Mouse (Mus musculus): ENCODE data around the gene Cradd.

Gene Cradd

DNA sequence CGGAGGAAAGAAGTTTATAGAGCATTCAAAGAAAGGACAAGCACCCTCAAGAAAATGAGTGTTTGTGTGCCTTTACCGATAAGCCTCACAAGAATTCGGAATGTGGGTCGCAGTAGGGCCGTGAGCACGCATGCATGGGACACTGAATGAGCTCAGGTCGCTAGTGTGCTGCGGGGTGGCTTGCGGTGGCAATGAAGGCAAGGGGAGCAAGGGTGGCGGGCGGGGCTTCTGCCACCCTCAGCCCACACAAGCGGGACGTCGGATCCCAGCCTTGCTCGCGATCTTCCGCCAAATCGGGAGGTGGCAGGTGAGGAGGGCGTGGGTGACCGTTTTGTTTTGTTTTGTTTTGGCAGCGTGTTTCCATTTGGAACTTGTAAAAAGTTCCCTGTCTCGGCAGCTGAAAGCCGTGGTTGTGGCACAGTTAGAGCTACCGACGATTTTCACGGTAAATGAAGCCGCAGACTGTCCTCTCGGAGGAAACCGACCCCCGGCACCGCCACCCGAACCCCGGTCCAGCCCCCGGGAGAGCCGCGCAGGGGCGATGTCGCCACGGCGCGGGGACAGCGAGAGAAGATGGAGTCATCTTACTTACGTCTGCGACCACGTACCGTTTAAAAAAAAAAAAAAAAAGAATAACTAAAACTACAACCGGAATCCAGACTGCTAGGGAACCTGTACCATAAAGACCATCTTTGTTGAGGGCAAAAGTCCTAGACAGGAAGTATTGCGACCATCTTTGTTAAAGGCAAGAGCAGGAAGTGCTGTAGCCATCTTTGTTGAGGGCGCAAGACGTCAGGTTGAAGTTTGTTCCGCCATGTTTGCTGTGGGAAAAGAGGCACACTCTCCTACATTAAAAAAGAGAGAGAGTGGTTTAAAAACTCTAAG, at the start of gene Cradd:
Gene Cradd (minus strand): TSS at position 741 of the 885 bp plus-strand sequence.
- DNase-seq (ENCODE audit: extremely low spot score, low spot score), result peak; percentile 75

DNA sequence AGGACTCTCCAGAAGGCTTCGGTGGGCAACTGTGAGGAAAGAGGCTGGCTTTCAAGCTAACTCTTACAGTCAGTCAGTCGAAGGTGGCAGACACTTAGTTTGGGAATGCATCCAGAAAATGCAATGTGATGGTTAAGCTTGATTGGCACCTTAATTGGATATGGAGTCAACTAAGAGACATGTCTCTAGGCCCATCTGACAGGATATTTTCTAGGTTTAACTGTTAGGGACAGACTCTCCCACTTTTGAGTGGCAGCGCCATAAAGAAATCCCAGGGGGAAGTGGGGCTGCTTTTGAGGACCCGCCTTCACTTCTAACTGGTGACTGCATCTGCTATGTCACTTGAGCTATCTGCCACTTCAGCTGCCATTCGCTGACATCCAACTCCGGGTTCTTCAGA, 49.4 kb upstream of the Cradd start:
- DNase-seq (ENCODE audit: extremely low spot score, low spot score), result no peak

DNA sequence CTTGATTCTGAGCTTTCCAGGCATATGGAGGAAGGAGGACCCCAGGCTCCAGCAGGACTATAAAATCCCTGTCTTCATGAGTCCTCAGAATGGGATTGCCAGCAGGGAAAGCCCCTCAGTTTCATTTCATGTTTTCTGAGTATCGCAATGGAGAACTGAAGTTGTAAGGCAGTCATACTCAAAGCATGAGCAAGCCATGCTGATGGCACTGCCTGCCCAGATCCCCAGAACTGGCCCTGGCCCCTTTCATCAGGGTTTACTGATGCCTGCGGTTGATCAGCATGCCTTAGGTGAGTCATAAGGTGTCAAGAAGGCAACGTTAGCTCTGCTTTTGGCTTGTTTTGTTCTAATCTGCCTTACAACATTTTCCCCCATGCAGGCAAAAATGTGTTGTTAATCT, 48.0 kb upstream of the Cradd start:
- DNase-seq (ENCODE audit: extremely low spot score, low spot score), result no peak

- no peak for DNase-seq (ENCODE audit: extremely low spot score, low spot score)
These were observed 45.3 kb upstream of the Cradd start for GRCm38 (mm10) chr10:95369190-95369589.

GRCm38 (mm10) chr10:95368151-95368550, 44.2 kb upstream of the Cradd start:
- DNase-seq (ENCODE audit: extremely low spot score, low spot score), result no peak

DNA sequence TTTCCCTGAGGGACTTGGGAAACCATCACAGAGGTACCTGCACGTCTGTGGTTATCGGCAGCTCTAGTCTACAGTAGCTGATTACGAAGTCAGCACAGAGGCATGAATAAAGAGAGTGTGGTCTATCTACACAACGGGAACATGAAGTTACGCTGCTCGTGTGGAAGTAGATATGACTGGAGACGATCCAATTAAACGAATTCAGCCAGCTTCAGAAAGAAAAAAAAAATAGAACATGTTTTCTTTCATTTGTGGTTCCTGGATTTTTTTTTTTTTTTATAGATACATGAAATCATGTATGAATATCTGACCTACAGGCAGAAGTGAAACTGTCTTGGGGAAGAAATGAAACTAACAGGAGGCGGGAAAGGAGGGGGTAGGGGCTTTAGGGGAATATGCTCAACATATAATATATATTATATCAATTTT, 43.7 kb upstream of the Cradd start:
- DNase-seq (ENCODE audit: extremely low spot score, low spot score), result no peak

DNA sequence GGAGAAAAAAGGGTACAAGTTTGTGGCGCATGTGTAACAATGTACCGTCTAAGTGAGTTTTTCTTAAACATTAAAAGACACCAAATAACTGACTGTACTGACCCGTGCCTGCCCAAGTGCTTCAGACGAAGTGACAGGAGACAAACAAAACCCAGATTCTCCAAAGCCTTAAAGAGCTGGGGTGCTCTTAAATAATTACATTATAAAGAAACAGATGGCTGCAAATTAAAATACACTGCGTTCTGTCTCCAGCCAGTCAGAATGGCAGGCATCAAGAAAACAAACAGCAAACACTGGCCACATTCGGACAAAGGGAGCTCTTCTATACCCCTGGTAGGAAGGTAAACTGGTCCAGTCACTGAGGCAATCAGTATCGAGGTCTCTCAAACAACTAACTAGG, 43.3 kb upstream of the Cradd start:
- no peak for DNase-seq (ENCODE audit: extremely low spot score, low spot score)

GRCm38 (mm10) chr10:95362326-95362725, 38.4 kb upstream of the Cradd start:
- DNase-seq (ENCODE audit: extremely low spot score, low spot score), result no peak

GRCm38 (mm10) chr10:95361260-95361841, 37.4 kb upstream of the Cradd start:
- DNase-seq (ENCODE audit: extremely low spot score, low spot score), result no peak

- DNase-seq (ENCODE audit: extremely low spot score, low spot score), result no peak
These were observed 36.1 kb upstream of the Cradd start for GRCm38 (mm10) chr10:95360048-95360447.

DNA sequence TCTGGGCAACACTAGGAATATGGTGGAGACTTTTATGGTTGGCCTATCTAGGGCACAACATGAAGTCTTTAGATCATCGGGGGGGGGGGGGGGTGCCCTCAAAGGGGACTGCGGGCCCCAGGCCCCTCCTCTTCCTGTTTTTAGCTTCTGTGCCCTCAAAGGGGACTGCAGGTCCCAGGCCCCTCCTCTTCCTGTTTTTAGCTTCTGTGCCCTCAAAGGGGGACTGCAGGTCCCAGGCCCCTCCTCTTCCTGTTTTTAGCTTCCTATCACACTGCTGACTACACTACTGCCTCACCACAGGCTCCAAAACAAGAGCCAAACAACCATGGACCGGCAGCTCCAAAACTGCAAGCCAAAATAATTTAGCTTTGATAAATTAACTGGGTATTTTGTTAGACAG, 33.8 kb upstream of the Cradd start:
- no peak for DNase-seq (ENCODE audit: extremely low spot score, low spot score)

DNA sequence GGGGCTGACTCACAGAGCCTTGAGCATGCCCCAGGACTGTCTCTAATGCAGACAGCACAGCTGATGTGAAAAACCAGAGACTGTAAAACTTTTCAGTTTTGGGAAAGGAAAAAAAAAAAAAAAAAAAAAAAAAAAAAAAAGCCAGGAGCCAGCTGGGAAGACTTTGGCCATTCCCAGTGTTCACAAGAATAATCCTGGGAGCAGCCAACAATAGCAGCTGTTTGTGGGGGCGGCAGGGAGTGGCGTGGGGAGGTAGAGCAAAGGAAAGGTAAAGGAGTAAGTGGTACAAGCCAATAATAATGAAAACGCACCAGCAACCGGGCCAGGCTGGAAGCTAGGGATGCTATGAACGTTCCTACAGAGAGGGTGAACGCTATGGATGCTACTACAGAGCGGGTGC, 32.8 kb upstream of the Cradd start:
- DNase-seq (ENCODE audit: extremely low spot score, low spot score), result no peak

- DNase-seq (ENCODE audit: extremely low spot score, low spot score), result peak; percentile 30
These were observed 31.8 kb upstream of the Cradd start for GRCm38 (mm10) chr10:95355678-95356268.

GRCm38 (mm10) chr10:95354673-95355072, 30.7 kb upstream of the Cradd start:
- DNase-seq (ENCODE audit: extremely low spot score, low spot score), result no peak

GRCm38 (mm10) chr10:95354047-95354446, 30.1 kb upstream of the Cradd start:
- no peak for DNase-seq (ENCODE audit: extremely low spot score, low spot score)

DNA sequence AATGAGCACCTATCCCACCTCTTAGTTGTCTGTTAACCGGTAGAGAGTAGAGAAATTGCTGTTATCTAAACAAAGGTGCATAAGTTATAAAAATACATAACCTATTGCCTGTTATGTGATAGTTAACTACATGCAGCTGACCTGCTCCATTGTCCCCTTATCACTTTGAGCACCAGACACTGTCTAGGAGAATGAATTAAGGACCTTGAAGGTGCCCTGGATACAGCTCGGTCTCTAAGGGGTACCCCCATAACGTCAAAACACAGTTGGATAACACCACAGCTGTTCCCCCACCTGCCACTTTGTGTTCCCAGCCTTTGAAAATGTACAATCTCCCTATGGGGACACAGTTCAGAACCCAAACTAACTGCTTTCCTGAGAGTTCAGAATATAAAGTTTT, 24.5 kb upstream of the Cradd start:
- no peak for DNase-seq (ENCODE audit: extremely low spot score, low spot score)

- DNase-seq (ENCODE audit: extremely low spot score, low spot score), result no peak
These were observed 23.8 kb upstream of the Cradd start for GRCm38 (mm10) chr10:95347776-95348175.

GRCm38 (mm10) chr10:95342833-95343590, 19.1 kb upstream of the Cradd start:
- DNase-seq (ENCODE audit: extremely low spot score, low spot score), result no peak

DNA sequence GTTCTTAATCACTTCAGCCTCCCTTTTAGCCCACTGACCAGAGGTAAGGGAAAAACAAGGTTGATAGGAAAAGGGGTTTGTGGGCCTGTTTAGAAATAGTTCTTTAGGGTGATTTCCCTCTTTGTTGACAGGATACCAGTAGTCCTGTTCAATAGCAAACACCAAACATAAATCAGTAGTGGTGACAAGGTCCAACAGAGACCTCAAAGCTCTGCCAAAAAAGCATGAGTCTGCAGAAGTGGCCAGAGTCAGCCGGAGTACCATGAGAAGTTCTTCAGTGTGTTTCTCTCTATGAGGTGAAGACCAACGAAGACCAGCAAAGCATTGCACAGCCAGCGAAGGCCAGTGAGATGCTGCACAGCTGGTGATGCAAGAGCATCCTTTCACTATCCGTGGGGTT, 16.7 kb upstream of the Cradd start:
- no peak for DNase-seq (ENCODE audit: extremely low spot score, low spot score)

GRCm38 (mm10) chr10:95337589-95337988, 13.7 kb upstream of the Cradd start:
- no peak for DNase-seq (ENCODE audit: extremely low spot score, low spot score)

DNA sequence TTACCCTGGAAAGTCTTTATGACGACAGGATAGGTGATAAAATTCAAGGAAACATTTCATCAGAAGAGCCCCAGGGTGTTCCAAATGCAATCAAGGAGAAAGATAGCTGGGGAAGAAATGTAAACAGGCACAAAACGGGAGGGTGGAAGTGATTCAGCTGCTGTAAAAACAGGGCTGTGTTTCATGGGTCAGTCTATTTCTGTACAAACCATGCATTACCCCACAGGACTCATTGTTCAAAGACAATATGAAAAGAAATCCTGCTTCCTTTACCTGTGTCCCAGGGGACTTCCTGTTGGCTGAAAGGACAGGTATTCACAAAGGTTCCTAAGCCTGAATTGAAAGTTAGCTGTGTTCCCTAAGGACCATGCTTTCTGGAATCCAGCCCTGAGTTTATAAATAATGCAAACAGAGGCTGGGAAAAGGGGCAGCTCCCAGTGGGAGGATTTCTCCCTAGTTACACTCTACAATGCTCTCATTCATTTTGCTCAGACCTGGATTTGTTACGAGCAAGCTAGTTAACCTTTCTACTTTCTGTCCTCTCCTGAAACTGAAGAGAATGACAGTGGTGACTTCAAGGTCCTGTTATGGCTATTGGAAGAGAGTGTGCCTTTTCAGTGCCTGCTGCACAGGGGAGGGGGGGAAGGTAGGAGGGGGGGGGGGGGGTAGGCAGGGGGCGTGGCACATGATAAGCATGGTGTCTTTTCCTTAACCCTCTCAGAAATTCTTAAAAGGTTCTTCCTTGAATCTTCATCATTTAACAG, 13.0 kb upstream of the Cradd start:
- no peak for DNase-seq (ENCODE audit: extremely low spot score, low spot score)
